Mouse (Mus musculus) kidney, postnatal 25 days (tissue): Measurements from ENCODE around the gene Mymk.

Source experiments
- DNase-seq, 2 experiments: peaks; one replicate each; pipeline ENCODE4 v3.0.0; 2021; ENCODE audit warnings: mixed read lengths in 2 of 2

Gene Mymk

GRCm38 (mm10) chr2:27078312-27078711 is 6.3 kb upstream of the Mymk start:
- DNase-seq: peak in 1 of 2 experiments; percentile 34

- DNase-seq: peak in 1 of 2 experiments; percentile 46
Observed at GRCm38 (mm10) chr2:27077655-27078244, 5.8 kb upstream of the Mymk start.

GRCm38 (mm10) chr2:27075485-27075884 is 3.5 kb upstream of the Mymk start:
- DNase-seq: peak; percentile 75 to 78

GRCm38 (mm10) chr2:27074804-27075203 is 2.8 kb upstream of the Mymk start:
- peak; percentile 77 to 91 for DNase-seq

GRCm38 (mm10) chr2:27073407-27073806 is 1.4 kb upstream of the Mymk start:
- no peak for DNase-seq

GRCm38 (mm10) chr2:27071137-27071536 is 842 bp downstream of the Mymk start:
- DNase-seq: peak; percentile 81 to 82

GRCm38 (mm10) chr2:27070247-27070813 is 1.6 kb downstream of the Mymk start:
- DNase-seq: no peak

- peak in 1 of 2 experiments; percentile 36 for DNase-seq
Observed at GRCm38 (mm10) chr2:27069646-27070045, 2.3 kb downstream of the Mymk start.

- DNase-seq: no peak
Observed at GRCm38 (mm10) chr2:27067996-27068395, 4.0 kb downstream of the Mymk start.

GRCm38 (mm10) chr2:27067124-27067523 is 4.9 kb downstream of the Mymk start:
- no peak for DNase-seq

- DNase-seq: no peak
Observed at GRCm38 (mm10) chr2:27059187-27059586, 12.8 kb downstream of the Mymk start.

GRCm38 (mm10) chr2:27058751-27059150 is 13.2 kb downstream of the Mymk start:
- peak in 1 of 2 experiments; percentile 42 for DNase-seq

- no peak for DNase-seq
Observed at GRCm38 (mm10) chr2:27058251-27058650, 13.7 kb downstream of the Mymk start.

- no peak for DNase-seq
Observed at GRCm38 (mm10) chr2:27049408-27049807, 22.6 kb downstream of the Mymk start.

GRCm38 (mm10) chr2:27045979-27046770 is 25.8 kb downstream of the Mymk start:
- peak; percentile 78 to 89 for DNase-seq

- DNase-seq: peak; percentile 31 to 71
Observed at GRCm38 (mm10) chr2:27044641-27045040, 27.3 kb downstream of the Mymk start.

- DNase-seq: peak; percentile 23 to 71
Observed at GRCm38 (mm10) chr2:27044166-27044565, 27.8 kb downstream of the Mymk start.

GRCm38 (mm10) chr2:27043461-27043860 is 28.5 kb downstream of the Mymk start:
- peak; percentile 92 to 94 for DNase-seq

GRCm38 (mm10) chr2:27042131-27042844 is 29.7 kb downstream of the Mymk start:
- DNase-seq: peak; percentile 79 to 95

- DNase-seq: peak; percentile 72 to 80
Observed at GRCm38 (mm10) chr2:27039286-27039685, 32.7 kb downstream of the Mymk start.

- peak; percentile 74 to 90 for DNase-seq
Observed at GRCm38 (mm10) chr2:27038596-27038995, 33.4 kb downstream of the Mymk start.

- DNase-seq: no peak
Observed at GRCm38 (mm10) chr2:27037008-27037407, 35.0 kb downstream of the Mymk start.

GRCm38 (mm10) chr2:27036003-27036402 is 36.0 kb downstream of the Mymk start:
- no peak for DNase-seq
